Mouse (Mus musculus) frontal cortex, postnatal 10 days (tissue): ENCODE measurements around the gene Zbtb42.
A peak's percentile ranks its signal among the peaks of the same experiment; 100 is the strongest.

Experiments used
- DNase-seq, 2 experiments: peaks; one replicate each; pipeline ENCODE4 v3.0.0; 2022; ENCODE audit warnings: low spot score in 2 of 2, mixed read lengths in 1 of 2

The Zbtb42 gene

DNA sequence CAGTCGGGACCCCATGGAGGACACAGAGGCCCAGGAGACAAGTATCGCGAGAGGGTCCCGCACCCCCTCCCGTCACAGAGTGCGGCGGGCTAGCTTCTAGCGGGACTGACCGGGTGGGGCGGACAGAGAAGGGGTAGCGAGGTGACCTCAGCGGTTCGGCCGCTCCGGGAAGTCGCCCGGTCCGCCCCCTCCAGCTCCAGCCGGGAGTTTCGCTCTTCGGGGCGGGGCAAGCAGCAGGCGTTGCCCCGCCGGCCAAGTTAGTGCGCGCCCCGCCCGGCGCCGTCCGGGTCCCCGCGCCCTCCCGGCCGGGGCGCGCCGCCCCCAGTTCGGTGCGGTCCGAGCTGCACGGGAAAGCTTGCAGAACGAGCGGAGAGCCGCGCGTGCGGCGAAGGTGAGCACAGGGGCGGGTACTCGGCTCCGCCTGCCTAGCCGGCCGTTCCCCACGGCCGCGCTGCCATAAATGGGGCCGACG, at the start of gene Zbtb42:
Zbtb42 (plus strand) TSS at position 274 of the 472 bp plus-strand sequence.
- DNase-seq, result peak in 1 of 2 experiments; percentile 24

DNA sequence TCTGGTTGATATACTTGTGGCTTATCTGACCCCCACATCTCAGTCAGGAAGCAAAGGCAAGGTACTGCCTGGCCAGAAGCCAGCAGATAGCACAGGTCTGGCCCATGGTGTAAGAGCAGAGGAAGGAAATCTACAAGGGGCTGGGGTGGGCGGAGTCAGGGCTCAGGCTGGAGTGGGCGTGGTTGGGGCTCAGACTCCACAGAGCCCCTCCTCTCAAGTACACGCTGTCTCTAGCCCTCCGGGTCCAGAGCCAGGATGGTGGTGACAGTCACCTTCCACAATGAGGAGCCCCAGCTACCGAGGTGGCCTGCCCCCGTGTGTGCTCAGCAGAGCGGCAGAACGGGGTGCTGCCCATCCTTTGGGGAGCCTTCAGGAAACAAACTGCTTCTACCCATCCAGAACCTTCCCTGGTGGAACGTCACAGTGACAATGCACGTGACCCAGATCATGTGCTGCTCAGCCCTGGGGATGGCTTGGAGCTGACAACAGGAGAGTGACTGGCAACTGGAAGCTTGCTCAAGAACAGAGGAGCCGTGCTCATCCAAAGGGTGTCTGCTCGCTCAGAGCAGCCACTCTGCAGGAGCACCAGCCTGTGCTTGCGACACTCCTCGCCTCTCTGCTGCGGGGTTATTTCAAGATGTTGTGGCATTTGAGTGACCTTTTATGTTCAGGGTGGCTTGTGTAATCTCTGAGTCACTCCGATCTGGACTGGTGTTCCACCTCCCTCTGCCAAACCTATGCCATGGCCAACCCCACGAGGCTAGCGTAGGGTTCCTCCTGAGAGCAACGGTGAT, 49.5 kb upstream of the Zbtb42 start:
- DNase-seq, result no peak

DNA sequence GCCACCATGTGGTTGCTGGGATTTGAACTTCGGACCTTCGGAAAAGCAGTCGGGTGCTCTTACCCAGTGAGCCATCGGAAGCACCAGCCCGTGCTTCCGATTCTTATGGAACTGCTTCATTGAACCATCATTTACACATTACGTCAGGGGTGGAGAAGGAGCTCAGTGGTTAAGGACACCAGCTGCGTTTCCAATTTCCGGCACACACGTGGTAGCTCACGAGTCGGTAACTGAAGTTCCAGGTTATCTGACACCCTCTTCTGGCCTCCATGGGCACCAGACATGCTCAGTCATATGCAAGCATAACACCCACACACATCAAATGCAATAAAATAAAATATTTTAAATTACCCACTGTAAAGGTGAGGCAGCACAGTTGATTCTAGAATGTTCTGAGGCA, 48.6 kb upstream of the Zbtb42 start:
- no peak for DNase-seq

DNA sequence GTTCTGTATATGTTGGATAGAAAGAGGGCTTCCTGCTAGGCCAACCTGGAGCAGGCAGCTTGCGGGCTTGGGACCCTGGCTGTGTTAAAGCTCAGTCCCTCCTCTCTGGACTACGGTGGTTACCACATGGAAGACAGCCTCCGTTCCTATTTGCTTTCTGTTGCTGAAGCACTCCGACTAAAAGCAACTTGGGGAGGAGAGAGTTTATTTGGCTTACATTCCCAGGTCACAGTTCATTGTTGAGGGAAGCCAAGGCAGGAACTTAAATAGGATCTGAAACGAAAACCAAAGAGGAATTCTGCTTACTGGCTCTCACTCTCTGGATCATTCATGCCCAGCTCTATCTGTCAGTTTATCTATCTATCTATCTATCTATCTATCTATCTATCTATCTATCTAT, 47.8 kb upstream of the Zbtb42 start:
- DNase-seq, result no peak

DNA sequence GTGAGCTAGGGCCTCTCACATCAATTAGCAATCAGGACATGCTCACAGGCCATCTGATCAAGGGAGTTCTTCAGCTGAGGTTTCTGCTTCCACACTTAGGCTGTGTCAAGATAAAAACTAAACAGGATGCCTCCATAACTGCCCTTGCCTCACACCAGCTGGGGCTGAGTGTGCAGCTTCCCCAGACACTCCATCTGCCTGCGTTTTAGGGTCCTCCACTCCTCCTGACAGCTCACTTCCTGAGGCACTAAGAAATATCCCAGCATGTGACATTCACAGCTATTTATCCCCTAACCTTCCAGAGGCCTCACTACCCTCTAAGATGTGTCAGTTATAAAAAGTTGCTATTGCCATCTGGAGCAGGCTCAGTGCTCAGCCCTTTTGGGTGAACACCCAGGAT, 47.2 kb upstream of the Zbtb42 start:
- DNase-seq, result no peak

DNA sequence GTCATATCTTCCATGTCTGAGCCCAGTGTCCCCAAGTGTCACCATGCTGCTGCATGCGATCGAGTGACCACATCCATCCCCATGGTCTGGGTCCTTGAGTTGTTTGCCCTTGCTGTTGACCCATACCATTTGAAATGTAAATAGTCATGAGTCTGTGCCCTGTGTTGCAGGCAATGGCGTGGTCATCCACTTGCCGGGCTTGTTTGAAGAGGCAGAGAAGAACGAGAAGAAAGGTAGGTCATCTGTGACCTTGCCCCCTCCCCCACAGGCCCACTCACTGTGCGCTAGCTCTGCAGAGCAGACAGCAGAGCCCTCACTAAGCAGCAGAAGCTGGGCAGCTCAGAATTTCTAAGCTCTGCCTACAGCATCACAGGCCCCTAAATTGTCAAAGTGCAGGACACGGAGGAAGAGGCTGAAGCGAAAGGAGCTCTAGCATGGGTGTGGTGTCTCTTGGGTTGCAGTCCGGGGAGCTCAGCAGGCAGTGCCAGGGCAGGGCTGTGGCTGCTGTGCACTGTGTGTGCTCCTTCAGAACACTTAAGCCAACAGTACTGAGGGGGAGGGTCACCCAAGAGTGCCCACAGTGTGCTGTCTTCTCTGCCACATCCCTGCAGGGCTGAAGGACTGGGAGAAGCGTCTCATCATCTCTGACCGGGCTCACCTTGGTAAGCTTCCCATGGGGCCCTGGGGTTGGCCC, 46.4 kb upstream of the Zbtb42 start:
- DNase-seq, result no peak

DNA sequence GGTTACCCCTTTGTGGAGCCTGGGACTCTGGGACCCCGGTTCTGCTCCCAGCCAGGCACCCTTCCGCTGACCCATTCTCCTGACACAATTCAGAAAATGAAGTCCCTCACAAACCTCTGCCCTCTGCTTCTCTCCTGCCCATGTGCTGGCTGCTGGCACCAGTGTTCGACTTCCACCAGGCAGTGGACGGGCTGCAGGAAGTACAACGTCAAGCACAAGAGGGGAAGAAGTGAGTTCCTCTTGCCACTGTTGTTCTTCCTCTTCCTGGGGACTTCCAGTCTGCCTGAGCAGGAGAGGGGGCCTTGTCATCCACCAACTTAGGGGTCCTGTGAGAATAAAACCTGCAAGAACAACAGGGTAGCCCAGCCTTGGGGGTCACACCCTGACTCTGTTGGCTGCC, 45.7 kb upstream of the Zbtb42 start:
- no peak for DNase-seq

DNA sequence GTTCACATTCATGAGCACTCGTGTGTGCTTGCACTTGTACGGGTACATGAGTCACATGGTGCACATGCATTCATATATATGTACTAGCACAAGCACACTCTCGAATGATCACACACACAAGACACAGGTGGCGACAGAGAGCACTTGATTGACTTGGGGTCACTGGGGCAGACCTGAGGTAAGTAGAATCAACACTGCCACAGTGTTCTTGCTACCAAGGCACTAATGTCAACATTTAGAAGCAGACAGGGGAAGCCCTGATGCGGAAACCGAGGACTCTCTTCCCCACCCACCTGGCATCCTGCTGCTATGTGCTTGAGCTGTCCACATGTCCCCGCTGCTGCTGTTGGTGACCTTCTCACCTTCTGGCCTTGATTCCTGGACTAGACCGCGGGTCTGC, 44.9 kb upstream of the Zbtb42 start:
- DNase-seq, result no peak

DNA sequence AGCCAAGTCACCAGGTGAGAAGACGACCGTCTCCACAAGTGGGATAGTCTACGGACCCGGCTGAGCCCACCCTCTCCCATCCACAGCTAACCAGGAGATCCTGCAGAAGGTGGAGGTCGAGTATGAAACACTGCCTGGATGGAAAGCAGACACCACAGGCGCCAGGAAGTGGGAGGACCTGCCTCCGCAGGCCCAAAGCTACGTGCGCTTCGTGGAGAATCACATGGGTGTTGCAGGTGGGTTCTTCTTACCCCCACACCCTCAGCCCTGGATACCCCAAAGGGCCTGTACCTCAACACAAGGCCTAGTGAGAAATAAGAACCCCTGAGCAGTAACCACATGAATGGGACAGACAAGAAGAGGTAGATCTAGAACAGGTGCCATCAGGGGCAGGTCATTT, 39.1 kb upstream of the Zbtb42 start:
- no peak for DNase-seq

DNA sequence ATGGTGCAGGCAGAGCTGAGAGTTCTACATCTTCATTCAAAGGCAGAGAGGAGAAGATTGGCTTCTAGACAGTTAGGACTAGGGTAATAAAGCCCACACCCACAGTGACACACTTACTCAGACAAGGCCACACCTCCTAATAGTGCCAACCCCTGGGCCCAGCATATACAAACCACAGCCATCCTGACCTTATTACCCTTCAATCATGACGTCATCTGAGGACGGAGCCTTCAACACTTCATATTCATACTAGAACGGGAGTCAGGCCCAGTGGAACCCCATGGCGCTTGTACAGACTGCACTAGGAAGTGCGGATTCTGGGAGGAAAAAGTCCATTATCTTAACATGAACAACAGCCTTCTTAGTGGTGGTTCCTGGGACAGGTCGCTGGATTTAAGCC, 35.5 kb upstream of the Zbtb42 start:
- DNase-seq, result no peak

DNA sequence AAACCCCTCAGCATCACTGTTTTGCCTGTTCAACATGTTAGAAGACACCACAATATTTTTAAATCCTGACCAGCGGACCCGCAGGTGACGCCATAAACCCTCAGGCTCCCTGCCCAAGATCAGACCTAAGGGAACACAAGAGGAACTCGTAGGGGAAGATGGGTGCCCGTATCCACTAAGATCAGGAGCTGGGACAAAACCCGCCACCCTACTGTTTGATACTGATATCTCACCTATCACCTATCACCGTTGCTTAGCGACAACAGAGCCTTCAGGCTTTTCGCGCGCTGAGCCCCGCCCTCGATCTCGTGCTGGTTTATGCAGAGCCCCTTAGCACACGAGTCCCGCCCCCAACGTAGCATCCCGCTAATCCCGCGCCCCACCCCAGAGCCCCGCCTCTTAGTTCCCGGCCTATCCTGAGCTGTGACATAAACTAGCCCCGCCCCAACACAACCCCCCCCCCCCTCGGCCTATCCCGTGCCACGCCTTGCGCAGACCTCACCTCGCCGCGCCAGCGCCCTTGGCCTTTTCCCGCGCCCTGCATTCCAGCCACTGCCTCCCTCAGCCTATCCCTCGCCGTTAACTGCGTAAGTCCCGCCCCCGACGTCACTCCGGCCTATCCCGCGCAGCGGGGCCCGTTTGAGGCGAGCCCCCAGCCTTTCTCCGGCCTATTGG, 34.3 kb upstream of the Zbtb42 start, which contains the start of gene Siva1:
Siva1 (plus strand) TSS at position 500 of the 675 bp plus-strand sequence.
- DNase-seq, result peak; percentile 96 to 98

DNA sequence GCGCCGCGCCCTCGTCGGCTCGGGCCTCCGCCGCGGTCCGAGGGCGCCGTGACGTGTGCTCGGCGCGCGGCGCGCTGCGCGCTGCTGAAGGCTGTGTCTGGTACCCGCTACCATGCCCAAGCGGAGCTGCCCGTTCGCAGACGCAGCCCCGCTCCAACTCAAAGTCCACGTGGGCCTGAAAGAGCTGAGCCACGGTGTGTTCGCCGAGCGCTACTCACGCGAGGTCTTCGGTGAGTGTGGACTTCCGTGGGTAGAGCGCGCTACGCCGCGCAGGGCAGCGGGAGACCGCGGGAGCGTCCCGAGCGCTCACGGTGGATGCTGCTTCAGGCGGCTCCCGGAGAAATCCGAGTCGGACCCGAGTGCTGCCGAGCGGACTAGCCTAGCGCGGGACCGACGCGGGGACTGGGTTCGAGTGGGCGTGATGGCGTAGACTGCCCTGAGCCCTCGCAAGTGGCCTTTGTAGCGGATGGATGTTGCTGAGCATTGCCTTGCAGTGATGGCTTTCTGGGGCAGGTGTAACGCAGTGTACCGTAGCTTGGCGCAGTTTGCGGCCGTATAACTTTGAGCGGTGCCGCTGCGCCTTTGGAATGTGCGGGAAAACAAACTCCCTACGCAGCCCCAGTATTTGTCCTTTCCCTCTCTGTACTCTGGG, 33.6 kb upstream of the Zbtb42 start:
- no peak for DNase-seq

DNA sequence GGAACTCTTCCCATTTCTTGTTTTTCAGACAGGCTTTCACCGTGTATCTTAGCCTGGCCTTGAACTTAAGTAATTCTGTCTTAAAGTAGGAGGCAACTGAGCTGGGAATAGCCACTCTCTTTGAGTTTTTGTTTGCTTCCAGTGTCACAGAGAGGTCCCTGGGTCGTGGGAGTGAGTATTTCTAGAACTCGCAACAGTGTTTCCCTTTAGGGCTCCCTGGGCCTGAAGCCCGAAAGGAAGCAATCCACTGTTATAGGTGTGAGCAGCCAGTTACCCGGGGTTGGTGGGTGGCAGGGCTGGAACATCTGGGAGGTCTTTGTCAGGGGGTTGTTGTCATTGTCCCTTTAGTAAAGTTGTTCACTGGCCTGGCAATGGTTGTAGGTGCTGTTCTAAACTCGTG, 32.5 kb upstream of the Zbtb42 start:
- DNase-seq, result no peak

DNA sequence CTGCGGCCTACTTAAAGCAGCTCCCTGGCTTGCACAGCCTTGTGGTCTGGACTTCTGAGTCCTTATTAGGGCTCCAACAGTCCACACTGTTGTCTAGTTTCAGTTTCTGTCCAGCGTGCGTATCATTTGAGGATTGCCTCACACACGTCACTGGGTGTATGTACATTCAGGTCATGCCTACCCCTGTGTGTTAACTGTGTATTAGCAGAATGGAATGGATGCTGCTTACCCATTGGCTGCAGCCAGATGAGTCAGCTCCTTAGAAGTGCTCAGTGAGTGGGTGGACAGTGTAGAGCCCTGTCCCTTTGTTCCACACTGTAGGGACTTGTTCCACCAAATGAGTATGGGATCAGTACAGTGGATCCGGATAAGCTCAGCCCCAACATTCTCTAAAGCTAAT, 30.5 kb upstream of the Zbtb42 start:
- no peak for DNase-seq

DNA sequence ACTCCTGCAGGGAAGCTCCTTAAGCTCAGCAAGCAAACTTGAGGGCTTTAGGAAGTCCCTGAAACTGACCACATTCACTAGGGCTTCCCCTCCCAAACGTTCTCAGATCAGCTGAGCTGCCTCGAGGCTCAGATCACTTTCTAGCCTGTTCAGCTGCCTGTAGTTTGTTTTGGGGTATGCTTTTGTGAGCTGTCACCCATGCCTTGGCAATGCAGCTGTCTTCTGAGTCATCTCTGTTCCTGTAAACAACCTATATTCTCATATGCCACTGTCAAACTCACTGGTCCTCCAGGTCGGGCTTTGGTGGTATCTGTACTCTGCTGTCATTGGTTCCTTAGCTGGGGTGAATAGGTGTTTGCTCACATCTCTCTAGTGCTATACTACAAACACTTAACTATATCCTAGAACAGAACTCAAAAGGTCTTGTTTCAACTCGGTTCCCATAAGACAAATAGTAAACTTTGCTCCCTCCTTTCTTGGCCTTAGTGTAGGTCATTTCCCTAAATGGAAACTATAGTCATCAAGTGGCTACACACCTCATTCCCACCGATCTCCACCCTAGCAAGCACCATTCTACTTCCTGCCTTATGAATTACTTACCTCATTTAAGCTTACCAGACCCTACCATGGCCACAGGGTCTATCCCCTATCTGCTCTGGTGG, 26.7 kb upstream of the Zbtb42 start:
- no peak for DNase-seq

DNA sequence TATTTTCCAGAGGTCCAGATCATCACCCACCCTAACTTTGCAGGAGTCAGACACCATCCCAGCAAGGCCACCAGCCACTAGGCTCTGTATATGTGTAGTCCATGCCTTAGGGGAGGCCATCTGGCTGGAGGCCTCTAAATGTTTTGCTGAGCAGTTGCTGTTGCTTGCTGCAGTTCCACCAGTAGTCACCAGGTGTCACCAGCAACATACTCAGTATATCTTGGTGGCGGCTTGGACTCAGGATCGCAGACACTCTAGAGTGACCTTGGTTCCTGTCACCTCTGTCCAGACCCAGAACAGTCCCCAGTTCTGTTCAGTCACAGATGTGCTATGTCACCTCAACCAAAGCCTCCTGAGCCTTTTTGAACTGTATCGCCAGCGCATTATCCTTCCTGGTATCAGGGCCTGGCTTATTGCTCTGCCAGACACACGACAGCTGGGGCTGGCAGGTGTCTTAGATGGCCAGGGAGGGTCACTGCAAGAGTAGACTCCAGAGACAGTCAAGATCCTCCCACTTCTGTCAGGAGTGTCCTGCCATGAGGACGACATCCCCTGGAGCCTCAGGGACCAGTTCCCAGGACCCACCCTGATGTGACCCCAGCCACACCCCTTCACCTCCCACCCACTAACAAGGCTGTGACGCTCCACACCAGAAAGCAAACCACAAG, 25.3 kb upstream of the Zbtb42 start:
- DNase-seq, result peak in 1 of 2 experiments; percentile 81

DNA sequence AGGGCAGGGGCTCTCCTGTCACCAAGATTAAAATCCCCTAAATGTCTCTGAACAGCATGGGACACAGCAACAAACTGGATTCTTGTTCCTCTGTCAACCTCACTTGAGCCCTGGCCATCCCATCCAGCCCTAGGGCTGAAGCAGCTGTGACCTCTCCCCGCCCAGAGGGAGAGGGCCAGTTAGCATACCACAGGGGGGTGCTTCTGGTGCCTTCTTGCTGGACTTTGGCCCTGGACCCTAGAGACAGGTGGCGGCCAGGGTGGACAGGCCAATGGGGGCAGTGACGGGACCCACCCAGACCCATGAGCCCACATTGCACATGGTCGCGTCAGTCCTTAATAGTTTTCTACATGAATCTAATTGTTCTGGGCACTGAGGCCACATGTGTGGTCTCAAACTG, 24.6 kb upstream of the Zbtb42 start:
- DNase-seq, result no peak

DNA sequence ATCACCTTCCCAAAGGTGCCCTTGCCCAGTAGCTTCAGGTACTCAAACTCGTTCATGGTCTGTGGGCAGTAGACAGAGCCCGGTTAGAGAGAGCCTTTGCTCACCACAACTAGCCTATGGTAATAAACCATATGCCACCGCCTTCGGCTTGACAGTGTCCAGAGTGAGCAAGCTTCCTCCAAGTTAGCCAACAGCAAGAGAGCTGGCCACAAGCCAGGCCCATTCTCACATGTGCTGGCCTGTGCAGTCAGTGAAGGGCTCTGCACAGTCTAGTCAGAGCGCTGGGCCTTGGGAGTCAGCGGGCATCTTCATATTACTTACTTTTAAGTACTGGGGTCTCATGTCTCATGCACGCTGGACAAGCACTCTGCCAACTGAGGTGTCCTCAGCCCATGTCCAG, 20.0 kb upstream of the Zbtb42 start:
- no peak for DNase-seq

DNA sequence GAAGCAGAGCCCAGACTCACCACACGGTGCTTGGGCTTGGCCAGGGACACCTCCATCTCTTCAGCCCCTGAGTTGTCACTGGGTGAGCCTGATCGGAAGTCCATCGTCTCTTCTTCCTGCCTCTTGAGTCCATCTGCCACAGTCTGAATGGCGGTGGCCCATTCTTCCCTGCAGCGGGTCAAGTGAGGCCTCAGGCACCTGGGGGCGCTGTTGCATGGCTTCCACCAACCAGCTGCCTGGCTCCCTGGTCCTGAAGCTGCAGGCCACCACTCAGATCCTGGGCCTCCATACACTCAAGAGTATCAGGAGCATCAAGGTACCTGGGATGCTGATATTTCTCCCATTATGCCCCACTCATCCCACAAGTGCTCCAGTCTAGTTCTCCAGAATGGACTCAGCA, 19.5 kb upstream of the Zbtb42 start:
- no peak for DNase-seq

DNA sequence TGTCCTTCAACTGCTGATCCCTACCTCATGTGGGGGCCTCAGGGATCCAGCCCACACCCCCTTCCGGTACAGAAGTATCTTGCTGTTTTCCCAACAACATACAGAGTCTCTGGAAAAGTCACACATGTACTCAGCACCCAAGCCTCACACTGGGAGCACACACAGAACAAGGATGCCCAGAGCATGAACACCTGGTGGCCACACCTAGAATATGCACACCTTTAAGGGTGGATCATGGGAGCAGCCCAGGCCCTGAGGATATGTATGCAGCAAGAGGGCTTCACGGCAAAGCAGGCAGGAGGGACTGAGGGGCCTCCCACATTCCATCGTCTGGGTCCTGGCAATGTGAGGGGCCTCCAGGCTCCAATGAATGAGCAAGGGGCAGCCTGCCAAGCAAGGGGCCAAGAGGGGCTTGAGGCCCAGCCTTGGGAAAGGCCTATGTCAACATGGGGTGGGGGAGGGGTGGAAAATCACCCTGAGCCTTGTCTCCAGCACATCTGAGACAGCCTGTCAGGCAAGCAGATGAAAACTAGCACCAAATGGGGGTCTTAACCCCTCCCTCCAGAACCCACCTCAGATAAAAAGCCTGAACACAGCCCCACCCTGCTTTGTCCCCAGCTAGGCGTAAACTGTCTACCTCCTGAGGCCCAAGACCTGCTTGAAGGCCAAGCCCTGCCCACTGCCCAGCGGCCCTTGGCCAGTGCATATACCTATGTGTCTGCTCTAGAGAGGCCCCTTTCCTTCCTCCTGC, 17.9 kb upstream of the Zbtb42 start:
- no peak for DNase-seq

DNA sequence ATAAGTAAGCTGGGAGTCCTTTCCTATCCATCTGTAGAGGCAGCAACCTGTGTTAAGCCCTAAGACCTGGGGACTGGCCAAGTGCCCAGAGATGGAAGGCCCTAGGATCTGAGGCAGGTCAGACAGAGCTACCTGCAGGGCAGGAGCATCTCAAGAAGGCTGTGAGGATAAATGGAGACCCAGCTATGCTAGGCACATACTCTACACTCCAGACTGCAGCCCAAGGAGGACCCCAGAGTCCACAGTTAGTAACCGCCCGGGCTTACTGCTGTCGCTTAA, 17.4 kb upstream of the Zbtb42 start:
- DNase-seq, result no peak
